Mouse (Mus musculus) heart, embryonic 14.5 days (tissue): ENCODE data around the gene B4galt7. TPM values are rescaled to one million over a fixed set of nuclear protein-coding genes. Genes with fewer than 3 reads are reported as not detected.
"Not testable (repeated sequence)": the region's sequence is repeated elsewhere in the genome, so short reads cannot be mapped to it uniquely, and the experiment has no call there.

Experiments
- ATAC-seq: fragments of 200-750 bp; cut with Nextera tagmentation; 2 replicates; pipeline ENCODE4 v1.8.0; 2017; ENCODE audit warnings: low read depth, moderate TSS enrichment; ENCODE audit not compliant: insufficient number of reproducible peaks, insufficient read depth, low FRiP score
- H3K27ac ChIP-seq, 2 experiments: fragments of 200-500 bp in 1 of 2; fragments of 300-500 bp in 1 of 2; sonication (generic) in 1 of 2; replicated peaks in 1 of 2; 2 replicates each; pipeline ENCODE4 v1.5.1; 2012 to 2014; ENCODE audit warnings: low read depth in 2 of 2, low read length in 2 of 2, control low read depth in 1 of 2, mild to moderate bottlenecking in 1 of 2, mixed read lengths in 1 of 2; ENCODE audit not compliant: control insufficient read depth in 1 of 2, insufficient read depth in 1 of 2
- H3K27me3 ChIP-seq: fragments of 300-500 bp; sonication (generic); 2 replicates; pipeline ENCODE4 v1.6.1; 2014; ENCODE audit warnings: mild to moderate bottlenecking, low read length, control low read depth; ENCODE audit not compliant: control insufficient read depth, insufficient read depth
- H3K36me3 ChIP-seq: fragments of 300-500 bp; sonication (generic); 2 replicates; pipeline ENCODE4 v1.6.1; 2014; ENCODE audit warnings: mild to moderate bottlenecking, control low read depth, low read length, mixed read lengths; ENCODE audit not compliant: control insufficient read depth, insufficient read depth
- H3K4me1 ChIP-seq, 2 experiments: fragments of 200-500 bp in 1 of 2; fragments of 300-500 bp in 1 of 2; sonication (generic) in 1 of 2; 2 replicates each; pipeline ENCODE4 v1.6.1; 2012 to 2014; ENCODE audit warnings: low read length in 2 of 2, control low read depth in 1 of 2, mixed read lengths in 1 of 2; ENCODE audit not compliant: control insufficient read depth in 2 of 2, insufficient read depth in 2 of 2
- H3K4me2 ChIP-seq: fragments of 300-500 bp; sonication (generic); 2 replicates; pipeline ENCODE4 v1.6.1; 2014; ENCODE audit warnings: mild to moderate bottlenecking, low read length
- H3K4me3 ChIP-seq, 2 experiments: fragments of 200-500 bp in 1 of 2; fragments of 300-500 bp in 1 of 2; sonication (generic) in 1 of 2; 2 replicates each; pipeline ENCODE4 v1.5.1; 2012 to 2014; ENCODE audit warnings: low read length in 2 of 2, mild to moderate bottlenecking in 2 of 2, control low read depth in 1 of 2, low read depth in 1 of 2, moderate library complexity in 1 of 2; ENCODE audit not compliant: control insufficient read depth in 1 of 2, insufficient read depth in 1 of 2
- H3K9ac ChIP-seq: fragments of 300-500 bp; sonication (generic); 2 replicates; pipeline ENCODE4 v1.6.1; 2014; ENCODE audit warnings: mild to moderate bottlenecking, low read length
- H3K9me3 ChIP-seq: fragments of 300-500 bp; sonication (generic); 2 replicates; pipeline ENCODE4 v1.6.1; 2016; ENCODE audit warnings: low read length, control low read depth; ENCODE audit not compliant: control insufficient read depth
- WGBS: fragments of 180-500 bp; shearing (Covaris S2); extraction: QIAGEN DNeasy Blood & Tissue Kit; methylation state at CpG from one replicate; pipeline ENCODE4 v1.1.7; 2014; 5-methylcytosine and 5-hydroxymethylcytosine counted together
- polyA plus RNA-seq: library from polyadenylated mRNA; unstranded; fragments of >200 nt; fragmentation: Nextera tagmentation; extraction: Ambion mirVana; gene quantifications from 2 replicates; pipeline ENCODE4 v1.2.1, GENCODE M21; 2014

Gene B4galt7
- polyA plus RNA-seq, 1 experiment from 2014 or later: 17.2 TPM

GRCm38 (mm10) chr13:55620275-55620674 is 20.6 kb downstream of the B4galt7 start:
- Histone ChIP-seq H3K36me3 (peaks cover 7% of the 10 kb centered on the region), H3K4me3 (no peak overlapping the region), H3K27me3 (no peaks in the 10 kb centered on the region), H3K9me3 (no peaks in the 10 kb centered on the region), H3K4me1 (peaks cover 3 to 13% of the 10 kb centered on the region in 2 experiments; a peak in 3 of 4 replicates), H3K27ac (no peak overlapping the region), H3K9ac (no peak overlapping the region), H3K4me2 (no peak overlapping the region)
- WGBS: 78% methylated on average over 2 of the region's 2 CpGs
- no peak for ATAC-seq

GRCm38 (mm10) chr13:55622156-55622648 is 22.5 kb downstream of the B4galt7 start:
- Histone ChIP-seq H3K4me3 (peak overlapping the region; percentile 70 to 93), H3K27ac (peak overlapping the region; percentile 82 to 84), H3K4me1 (peaks cover 3 to 13% of the 10 kb centered on the region in 2 experiments; a peak in 3 of 4 replicates), H3K36me3 (peaks cover 22% of the 10 kb centered on the region), H3K4me2 (peak overlapping the region; percentile 93), H3K9ac (peak overlapping the region; percentile 88)
- H3K9me3 ChIP-seq, H3K27me3 ChIP-seq, ATAC-seq: not testable (repeated sequence)
- WGBS: 16% methylated on average over 20 of the region's 20 CpGs

GRCm38 (mm10) chr13:55622649-55623541 is 23.2 kb downstream of the B4galt7 start, which contains the start of gene Caml:
Gene Caml, plus strand, starts transcription at chr13:55623005.
- WGBS: under 1% methylated on average over 59 of the region's 59 CpGs
- peak within 1 kb of the TSS; percentile 93 for H3K4me2 ChIP-seq

GRCm38 (mm10) chr13:55634639-55635127 is 35.0 kb downstream of the B4galt7 start, which contains the start of gene Ddx46:
Gene Ddx46, plus strand, starts transcription at chr13:55635027.
- H3K27ac ChIP-seq: no peak within 1 kb of the TSS; a peak in 1 of 4 replicates

More at GRCm38 (mm10) chr13:55622649-55623541, 23.2 kb downstream of the B4galt7 start, which contains the start of gene Caml:
- H3K4me3 ChIP-seq: peak within 1 kb of the TSS; percentile 70 to 93
- peaks cover 26% of the 10 kb centered on the region for H3K36me3 ChIP-seq
- ATAC-seq: peak; percentile 92
- no peaks in the 10 kb centered on the region for H3K9me3 ChIP-seq
- H3K9ac ChIP-seq: peak within 1 kb of the TSS; percentile 88
- H3K27me3 ChIP-seq: no peaks in the 10 kb centered on the region
- H3K27ac ChIP-seq: peak within 1 kb of the TSS; percentile 82 to 84
- peaks cover 3 to 13% of the 10 kb centered on the region in 2 experiments; a peak in 3 of 4 replicates for H3K4me1 ChIP-seq

GRCm38 (mm10) chr13:55635146-55635571 is 35.5 kb downstream of the B4galt7 start:
- Histone ChIP-seq H3K36me3 (peaks cover 63% of the 10 kb centered on the region), H3K9me3 (no peaks in the 10 kb centered on the region), H3K27ac (no peak overlapping the region; a peak in 1 of 4 replicates), H3K27me3 (no peaks in the 10 kb centered on the region), H3K9ac (peak overlapping the region; percentile 93), H3K4me3 (peak overlapping the region; percentile 98 to 99), H3K4me2 (peak overlapping the region; percentile 90), H3K4me1 (peaks cover 0 to 11% of the 10 kb centered on the region in 2 experiments; a peak in 2 of 4 replicates)
- ATAC-seq: no peak
- WGBS: under 1% methylated on average over 40 of the region's 40 CpGs

More at GRCm38 (mm10) chr13:55634639-55635127, 35.0 kb downstream of the B4galt7 start, which contains the start of gene Ddx46:
- peak; percentile 76; the same call in 1 of the 2 replicates for ATAC-seq
- H3K9me3 ChIP-seq: no peaks in the 10 kb centered on the region
- peak within 1 kb of the TSS; percentile 93 for H3K9ac ChIP-seq
- peaks cover 0 to 11% of the 10 kb centered on the region in 2 experiments; a peak in 2 of 4 replicates for H3K4me1 ChIP-seq
- peak within 1 kb of the TSS; percentile 90 for H3K4me2 ChIP-seq
- H3K36me3 ChIP-seq: peaks cover 63% of the 10 kb centered on the region
- H3K4me3 ChIP-seq: peak within 1 kb of the TSS; percentile 98 to 99
- no peaks in the 10 kb centered on the region for H3K27me3 ChIP-seq
- WGBS: 4% methylated on average over 29 of the region's 30 CpGs

DNA sequence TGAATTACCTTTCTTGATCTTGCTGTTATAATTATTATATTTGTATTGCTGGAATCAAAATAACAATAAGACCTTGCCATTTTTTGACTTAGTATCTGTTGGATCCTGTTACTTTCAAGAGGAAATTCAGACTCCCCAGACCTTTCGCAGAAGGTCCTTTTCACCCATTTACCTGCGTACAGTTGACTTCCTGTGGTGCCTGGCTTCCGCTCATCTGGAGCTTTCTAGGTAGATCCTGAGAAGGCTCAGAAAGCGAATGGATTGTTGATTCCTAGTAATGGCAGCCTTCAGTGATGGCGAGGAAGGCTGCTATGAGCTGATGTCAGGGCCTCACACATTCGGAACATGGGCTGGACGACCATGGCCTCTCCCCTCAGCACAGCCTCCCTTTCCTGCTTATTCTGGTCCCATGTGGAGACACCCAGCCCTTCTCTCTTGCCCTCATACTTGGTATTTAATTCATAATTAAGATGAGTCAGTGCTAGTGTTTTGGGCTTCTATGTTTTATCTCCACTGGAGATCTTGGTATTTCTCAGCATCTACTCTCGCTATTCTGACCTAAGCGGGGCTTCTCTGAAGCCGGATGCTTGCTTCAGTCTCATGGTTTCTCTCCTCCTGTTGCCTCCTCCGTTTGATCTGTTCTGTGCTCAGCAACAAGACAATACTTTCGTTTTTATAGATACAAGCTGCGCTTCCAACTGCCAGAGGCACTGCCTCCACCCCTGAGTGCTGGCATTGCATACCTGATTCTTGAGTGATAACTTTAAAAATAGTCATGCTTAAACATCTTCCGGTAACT is 36.7 kb downstream of the B4galt7 start:
- H3K36me3 ChIP-seq: peaks cover 59% of the 10 kb centered on the region
- H3K4me3 ChIP-seq: peak overlapping the region in 1 of 2 experiments; percentile 98; a peak in 1 of 4 replicates
- H3K4me2 ChIP-seq: peak overlapping the region; percentile 90; the same call in 1 of the 2 replicates
- no peak for ATAC-seq
- no peaks in the 10 kb centered on the region for H3K27me3 ChIP-seq
- no peaks in the 10 kb centered on the region for H3K9me3 ChIP-seq
- H3K27ac ChIP-seq: no peak overlapping the region
- H3K9ac ChIP-seq: no peak overlapping the region
- H3K4me1 ChIP-seq: peaks cover 0 to 11% of the 10 kb centered on the region in 2 experiments; a peak in 2 of 4 replicates
- 89% methylated on average over 14 of the region's 14 CpGs for WGBS
